Mouse (Mus musculus) neural tube, embryonic 14.5 days (tissue): ENCODE data around the gene Mrpl42. TPM values are rescaled to one million over a fixed set of nuclear protein-coding genes. Genes with fewer than 3 reads are reported as not detected.

Experiments used
- polyA plus RNA-seq: library from polyadenylated mRNA; unstranded; fragments of >200 nt; fragmentation: Nextera tagmentation; extraction: Ambion mirVana; gene quantifications from 2 replicates; pipeline ENCODE4 v1.2.1, GENCODE M21; 2014

Mrpl42 gene
- polyA plus RNA-seq, 1 experiment from 2014 or later: 276 TPM

Other genes with a start within 250 kb of the Mrpl42 start
- gene Cradd, start 177.8 kb downstream of the Mrpl42 start, polyA plus RNA-seq: 12.8 and 13.6 TPM in 2 replicates
- 141 and 155 TPM in 2 replicates for gene Socs2, start 84.8 kb downstream of the Mrpl42 start, polyA plus RNA-seq
- 369 and 376 TPM in 2 replicates for gene Ube2n, start 13.2 kb upstream of the Mrpl42 start, polyA plus RNA-seq
- gene Nudt4, start 62.2 kb upstream of the Mrpl42 start, polyA plus RNA-seq: 91.5 and 116 TPM in 2 replicates
- gene Anapc15-ps, start 171.5 kb upstream of the Mrpl42 start, polyA plus RNA-seq: not detected in 2 replicates